15 mouse cellular contexts compared by ENCODE assay signal in the genomic region with DNA sequence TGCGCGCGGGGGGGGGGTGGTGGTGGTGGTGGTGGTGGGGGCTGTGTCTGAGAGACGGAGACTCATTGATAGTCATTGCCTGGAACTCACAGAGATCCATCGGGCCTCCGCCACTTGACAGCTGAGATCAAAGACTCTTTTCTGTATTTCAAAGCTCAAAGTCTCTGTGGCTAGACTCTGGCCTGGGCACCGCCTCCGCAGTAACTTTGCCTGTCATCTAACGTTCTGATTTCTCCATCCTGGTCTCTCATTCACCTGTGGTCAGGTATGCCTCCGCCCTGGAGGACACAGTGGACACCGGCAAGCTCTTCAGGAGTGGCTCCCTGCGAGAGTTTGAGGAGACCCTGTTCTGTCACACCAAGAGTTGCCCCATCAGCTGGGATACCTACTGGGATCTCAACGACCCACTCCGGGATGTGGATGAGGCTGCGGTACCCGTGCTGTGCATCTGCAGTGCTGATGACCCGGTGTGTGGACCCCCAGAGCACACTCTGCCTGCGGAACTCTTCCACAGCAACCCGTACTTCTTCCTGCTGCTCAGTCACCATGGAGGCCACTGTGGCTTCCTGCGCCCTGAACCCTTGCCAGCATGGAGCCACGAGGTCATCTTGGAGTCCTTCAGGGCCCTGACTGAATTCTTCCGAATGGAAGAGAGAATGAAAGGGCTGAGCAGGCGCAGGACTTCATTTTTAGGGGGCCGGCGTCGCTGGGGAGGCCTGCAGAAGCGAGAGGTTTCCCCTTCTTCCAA. TPM values are rescaled to one million over a fixed set of nuclear protein-coding genes. Genes with fewer than 3 reads are reported as not detected.
DNase-seq lines count a peak whose midpoint lies in the region; ATAC-seq and TF ChIP-seq lines count a peak whose summit lies in the region.
"Had no signal": no experiment of that assay in that cellular context is flagged by ENCODE, and none has a peak within 500 bp of the region (broad histone marks: within the 10 kb centered on the region; RNA-seq: fewer than 3 reads in every experiment).

No protein-coding gene starts in this region.

- H3K4me1 ChIP-seq in hindbrain, embryonic 10.5 days (replicated peaks): peaks cover 73% of the 10 kb centered on the region
- peaks cover 19% of the 10 kb centered on the region for H3K4me1 ChIP-seq in hindbrain, embryonic 16.5 days (ENCODE audit: control insufficient read depth, insufficient read depth, low read depth, low read length)
- H3K4me1 ChIP-seq in liver, postnatal 0 days (ENCODE audit: insufficient read depth): peaks cover 51% of the 10 kb centered on the region
- H3K4me1 ChIP-seq in intestine, postnatal 0 days (replicated peaks; ENCODE audit: control insufficient read depth, insufficient read depth, low read length): peaks cover 4% of the 10 kb centered on the region; the same call in 1 of the 2 replicates

- H3K4me2 ChIP-seq in hindbrain, embryonic 16.5 days (ENCODE audit: low read length): no peak overlapping the region
- H3K4me2 ChIP-seq in liver, postnatal 0 days (ENCODE audit: low read depth, low read length): peak overlapping the region; percentile 9; the same call in 1 of the 2 replicates
- H3K4me2 ChIP-seq in intestine, postnatal 0 days (replicated peaks; ENCODE audit: low read depth): no peak overlapping the region

- H3K27me3 ChIP-seq in hindbrain, embryonic 10.5 days (ENCODE audit: insufficient read depth, poor library complexity, severe bottlenecking): peaks cover 34% of the 10 kb centered on the region
- no peaks in the 10 kb centered on the region for H3K27me3 ChIP-seq in hindbrain, embryonic 16.5 days (replicated peaks; ENCODE audit: control insufficient read depth, insufficient read depth, low read length)
- peaks cover 18% of the 10 kb centered on the region for H3K27me3 ChIP-seq in liver, postnatal 0 days (ENCODE audit: insufficient read depth, low read length)
- 0 out of 2 replicates have a peak, but pooled peaks cover 4% of the 10 kb centered on the region for H3K27me3 ChIP-seq in intestine, postnatal 0 days (replicated peaks; ENCODE audit: control insufficient read depth, insufficient read depth, low read length)

- no peak overlapping the region for H3K4me3 ChIP-seq in hindbrain, embryonic 10.5 days
- no peak overlapping the region for H3K4me3 ChIP-seq in hindbrain, embryonic 16.5 days (ENCODE audit: low read length)
- no peak overlapping the region for H3K4me3 ChIP-seq in liver, postnatal 0 days (ENCODE audit: low read depth, low read length)
- no peak overlapping the region for H3K4me3 ChIP-seq in intestine, postnatal 0 days (ENCODE audit: low read depth, low read length)
- H3K4me3 ChIP-seq: gastrocnemius, adult 2 months had no signal

- 82% methylated on average over 27 of the region's 27 CpGs for WGBS in hindbrain, embryonic 10.5 days
- WGBS in hindbrain, embryonic 16.5 days: 71% methylated on average over 26 of the region's 27 CpGs
- 51% methylated on average over 26 of the region's 27 CpGs for WGBS in liver, postnatal 0 days (ENCODE audit: insufficient replicate concordance)
- WGBS in intestine, postnatal 0 days: 78% methylated on average over 27 of the region's 27 CpGs

- no peak for TF ChIP-seq CTCF in liver, postnatal 0 days (IDR thresholded peaks at IDR 0.05; ENCODE audit: low read depth)
- no peak for TF ChIP-seq CTCF in intestine, postnatal 0 days (IDR thresholded peaks at IDR 0.05; ENCODE audit: low read depth)

- no peaks in the 10 kb centered on the region for H3K9me3 ChIP-seq in hindbrain, embryonic 10.5 days
- no peaks in the 10 kb centered on the region for H3K9me3 ChIP-seq in hindbrain, embryonic 16.5 days (ENCODE audit: control insufficient read depth, low read length)
- no peaks in the 10 kb centered on the region for H3K9me3 ChIP-seq in liver, postnatal 0 days (ENCODE audit: low read length)
- H3K9me3 ChIP-seq in intestine, postnatal 0 days (ENCODE audit: control insufficient read depth): no peaks in the 10 kb centered on the region

- H3K9ac ChIP-seq in hindbrain, embryonic 16.5 days (ENCODE audit: low read depth, low read length): no peak overlapping the region
- peak overlapping the region; percentile 9; the same call in 1 of the 2 replicates for H3K9ac ChIP-seq in liver, postnatal 0 days (replicated peaks)
- no peak overlapping the region for H3K9ac ChIP-seq in intestine, postnatal 0 days (ENCODE audit: low read depth, low read length)

- ATAC-seq in hindbrain, embryonic 16.5 days: no peak
- no peak for ATAC-seq in liver, postnatal 0 days
- no peak for ATAC-seq in intestine, postnatal 0 days
- ATAC-seq: intestine, embryonic 16.5 days; Patski had no signal

- peak overlapping the region; percentile 26; the same call in 1 of the 2 replicates for H3K27ac ChIP-seq in hindbrain, embryonic 10.5 days
- no peak overlapping the region for H3K27ac ChIP-seq in hindbrain, embryonic 16.5 days (ENCODE audit: low read depth, low read length)
- peak overlapping the region; percentile 86 for H3K27ac ChIP-seq in liver, postnatal 0 days (ENCODE audit: low read depth)
- H3K27ac ChIP-seq in intestine, postnatal 0 days (ENCODE audit: low read depth, low read length): no peak overlapping the region

- no peaks in the 10 kb centered on the region; the same call in 1 of the 2 replicates for H3K36me3 ChIP-seq in hindbrain, embryonic 10.5 days
- H3K36me3 ChIP-seq in hindbrain, embryonic 16.5 days (ENCODE audit: control insufficient read depth, insufficient read depth, low read length): no peaks in the 10 kb centered on the region
- no peaks in the 10 kb centered on the region for H3K36me3 ChIP-seq in liver, postnatal 0 days (replicated peaks; ENCODE audit: insufficient read depth, low read length)
- no peaks in the 10 kb centered on the region for H3K36me3 ChIP-seq in intestine, postnatal 0 days (ENCODE audit: control insufficient read depth, insufficient read depth)

- no peak for TF ChIP-seq EP300 in liver, postnatal 0 days (IDR thresholded peaks at IDR 0.05; ENCODE audit: low read depth)

- DNase-seq in adrenal gland, adult 2 months: peak; percentile 60
- DNase-seq in adrenal gland, postnatal 25 days: no peak
- DNase-seq in hindbrain, embryonic 10.5 days (ENCODE audit: low spot score): no peak
- DNase-seq in 416B (ENCODE audit: low read depth): peak; percentile 40
- DNase-seq in liver, postnatal 0 days: peak; percentile 18
- DNase-seq in left cerebral cortex, adult 18-20 months (ENCODE audit: low spot score in 2 of 2): no peak
- DNase-seq: cerebellum, postnatal 10 days; gastrocnemius, adult 2 months had no signal

RNA-seq across cellular contexts. Expression of a gene that starts 0.8 kb away (rescaled TPM):
- not detected for total RNA-seq in adrenal gland, adult 2 months (2021)
- polyA plus RNA-seq in adrenal gland, adult 2 months (2012; rRNA removed): 0.08 TPM in 1 of 2 replicates, not detected in the other
- not detected in 2 replicates for total RNA-seq in adrenal gland, postnatal 25 days (2021)
- polyA plus RNA-seq in hindbrain, embryonic 10.5 days (2016; fragmentation: Nextera tagmentation; extraction: Ambion mirVana): 0.12 and 0.21 TPM in 2 replicates
- 0.12 and 0.19 TPM in 2 replicates for polyA plus RNA-seq in hindbrain, embryonic 16.5 days (2015; fragmentation: Nextera tagmentation; extraction: Ambion mirVana)
- 0.18 and 0.28 TPM in 2 replicates for polyA plus RNA-seq in liver, postnatal 0 days (2015; fragmentation: Nextera tagmentation; extraction: Ambion mirVana)
- polyA plus RNA-seq in intestine, postnatal 0 days (2015; fragmentation: Nextera tagmentation; extraction: Ambion mirVana): not detected in 2 replicates
- total RNA-seq in left cerebral cortex, adult 18-20 months (2021): not detected
- total RNA-seq: gastrocnemius, adult 2 months had no signal
- polyA plus RNA-seq: embryonic facial prominence, embryonic 14.5 days; heart, embryonic 14.5 days; limb, embryonic 11.5 days; Patski had no signal

RNA-seq across cellular contexts. Expression of a gene that starts 2.4 kb away (rescaled TPM):
- 10 to 100 TPM in 1 of 2 experiments, 1 to 10 TPM in 1; 6.3 to 15.6 TPM for total RNA-seq in adrenal gland, adult 2 months (2021)
- 31.1 and 37.1 TPM in 2 replicates for polyA plus RNA-seq in adrenal gland, adult 2 months (2012; rRNA removed)
- total RNA-seq in adrenal gland, postnatal 25 days (2021): 7.5 and 10.2 TPM in 2 replicates
- 32.4 and 41.6 TPM in 2 replicates for polyA plus RNA-seq in hindbrain, embryonic 10.5 days (2016; fragmentation: Nextera tagmentation; extraction: Ambion mirVana)
- polyA plus RNA-seq in hindbrain, embryonic 16.5 days (2015; fragmentation: Nextera tagmentation; extraction: Ambion mirVana): 13.8 and 17.6 TPM in 2 replicates
- 4.8 and 5.4 TPM in 2 replicates for polyA plus RNA-seq in liver, postnatal 0 days (2015; fragmentation: Nextera tagmentation; extraction: Ambion mirVana)
- 20.2 and 22.9 TPM in 2 replicates for polyA plus RNA-seq in intestine, postnatal 0 days (2015; fragmentation: Nextera tagmentation; extraction: Ambion mirVana)
- 1 to 10 TPM; 4.1 to 4.5 TPM for total RNA-seq in left cerebral cortex, adult 18-20 months (2021)

RNA-seq across cellular contexts. Expression of a gene that starts 3.3 kb away (rescaled TPM):
- total RNA-seq in adrenal gland, adult 2 months (2021): 10 to 100 TPM; 12.1 to 29.9 TPM
- 28.7 and 38.9 TPM in 2 replicates for polyA plus RNA-seq in adrenal gland, adult 2 months (2012; rRNA removed)
- total RNA-seq in adrenal gland, postnatal 25 days (2021): 15.1 and 19.4 TPM in 2 replicates
- polyA plus RNA-seq in hindbrain, embryonic 10.5 days (2016; fragmentation: Nextera tagmentation; extraction: Ambion mirVana): 5.3 and 9.1 TPM in 2 replicates
- polyA plus RNA-seq in hindbrain, embryonic 16.5 days (2015; fragmentation: Nextera tagmentation; extraction: Ambion mirVana): 2.2 and 2.9 TPM in 2 replicates
- 16.2 and 18.5 TPM in 2 replicates for polyA plus RNA-seq in liver, postnatal 0 days (2015; fragmentation: Nextera tagmentation; extraction: Ambion mirVana)
- 2.2 and 3.3 TPM in 2 replicates for polyA plus RNA-seq in intestine, postnatal 0 days (2015; fragmentation: Nextera tagmentation; extraction: Ambion mirVana)
- 1 to 10 TPM in 1 of 2 experiments, under 1 TPM in 1; 0.77 to 1.3 TPM for total RNA-seq in left cerebral cortex, adult 18-20 months (2021)

RNA-seq across cellular contexts. Expression of a gene that starts 24.9 kb away (rescaled TPM):
- total RNA-seq in adrenal gland, adult 2 months (2021): 10 to 100 TPM; 42.1 to 48.8 TPM
- polyA plus RNA-seq in adrenal gland, adult 2 months (2012; rRNA removed): 69.5 and 72.1 TPM in 2 replicates
- total RNA-seq in adrenal gland, postnatal 25 days (2021): 53.8 and 55.9 TPM in 2 replicates
- polyA plus RNA-seq in hindbrain, embryonic 10.5 days (2016; fragmentation: Nextera tagmentation; extraction: Ambion mirVana): 14.2 and 14.8 TPM in 2 replicates
- polyA plus RNA-seq in hindbrain, embryonic 16.5 days (2015; fragmentation: Nextera tagmentation; extraction: Ambion mirVana): 14.0 and 18.0 TPM in 2 replicates
- 2.1 and 2.5 TPM in 2 replicates for polyA plus RNA-seq in liver, postnatal 0 days (2015; fragmentation: Nextera tagmentation; extraction: Ambion mirVana)
- 21.2 and 21.9 TPM in 2 replicates for polyA plus RNA-seq in intestine, postnatal 0 days (2015; fragmentation: Nextera tagmentation; extraction: Ambion mirVana)
- total RNA-seq in left cerebral cortex, adult 18-20 months (2021): 100 to 1,000 TPM; 282 to 319 TPM

RNA-seq across cellular contexts. Expression of a gene that starts 28.7 kb away (rescaled TPM):
- 1 to 10 TPM; 6.0 to 7.3 TPM for total RNA-seq in adrenal gland, adult 2 months (2021)
- polyA plus RNA-seq in adrenal gland, adult 2 months (2012; rRNA removed): 24.7 and 27.8 TPM in 2 replicates
- total RNA-seq in adrenal gland, postnatal 25 days (2021): 7.7 and 8.7 TPM in 2 replicates
- polyA plus RNA-seq in hindbrain, embryonic 10.5 days (2016; fragmentation: Nextera tagmentation; extraction: Ambion mirVana): 11.1 and 16.7 TPM in 2 replicates
- polyA plus RNA-seq in hindbrain, embryonic 16.5 days (2015; fragmentation: Nextera tagmentation; extraction: Ambion mirVana): 23.3 and 30.4 TPM in 2 replicates
- polyA plus RNA-seq in liver, postnatal 0 days (2015; fragmentation: Nextera tagmentation; extraction: Ambion mirVana): 0.53 and 0.72 TPM in 2 replicates
- 2.1 TPM in 2 replicates for polyA plus RNA-seq in intestine, postnatal 0 days (2015; fragmentation: Nextera tagmentation; extraction: Ambion mirVana)
- total RNA-seq in left cerebral cortex, adult 18-20 months (2021): 10 to 100 TPM; 80.5 to 82.5 TPM

Comparison
In these comparisons a context has a peak if more than half of its experiments do, and no peak if none do; other contexts are left out.
1. DNase-seq: peak in adrenal gland, adult 2 months (single experiment), 416B (single experiment) and liver, postnatal 0 days (single experiment); none in adrenal gland, postnatal 25 days (single experiment), hindbrain, embryonic 10.5 days (single experiment) and left cerebral cortex, adult 18-20 months (0 of 2).
2. H3K27ac ChIP-seq: peak in hindbrain, embryonic 10.5 days (single experiment) and liver, postnatal 0 days (single experiment); none in hindbrain, embryonic 16.5 days (single experiment) and intestine, postnatal 0 days (single experiment).